ENCODE assay signal across 8 mouse cellular contexts in genomic region chr13:21215275-21215983, GRCm38 (mm10). TPM values are rescaled to one million over a fixed set of nuclear protein-coding genes. Genes with fewer than 3 reads are reported as not detected.
A peak's percentile ranks its signal among the peaks of the same experiment; 100 is the strongest.
DNase-seq lines count a peak whose midpoint lies in the region; ATAC-seq and TF ChIP-seq lines count a peak whose summit lies in the region.

No protein-coding gene starts in this region.

- H3K27me3 ChIP-seq in intestine, postnatal 0 days (replicated peaks; ENCODE audit: control insufficient read depth, insufficient read depth, low read length) = no peaks in the 10 kb centered on the region
- no peaks in the 10 kb centered on the region for H3K27me3 ChIP-seq in midbrain, embryonic 11.5 days (ENCODE audit: control insufficient read depth, insufficient read depth, low read length)

- no peaks in the 10 kb centered on the region for H3K36me3 ChIP-seq in intestine, postnatal 0 days (ENCODE audit: control insufficient read depth, insufficient read depth)
- no peaks in the 10 kb centered on the region for H3K36me3 ChIP-seq in midbrain, embryonic 11.5 days (ENCODE audit: control insufficient read depth, insufficient read depth, low read length)

- peak; percentile 24 for DNase-seq in urinary bladder, adult 2 months (ENCODE audit: low spot score)
- DNase-seq in urinary bladder, postnatal 4 days (ENCODE audit: low spot score in 2 of 2) = no peak
- DNase-seq in embryo, embryonic 10 days (ENCODE audit: low spot score) = peak; percentile 91
- DNase-seq in gastrocnemius, postnatal 36 days = peak; percentile 10 to 20
- peak; percentile 68 for DNase-seq in left cerebral cortex, postnatal 4 days
- peak; percentile 99 for DNase-seq in midbrain, embryonic 11.5 days (ENCODE audit: low spot score, missing footprints)
- peak; percentile 49 to 60 for DNase-seq in spleen, postnatal 10 days (ENCODE audit: low spot score in 2 of 2)

- H3K9ac ChIP-seq in intestine, postnatal 0 days (ENCODE audit: low read depth, low read length) = no peak overlapping the region
- peak overlapping the region; percentile 44; the same call in 1 of the 2 replicates for H3K9ac ChIP-seq in midbrain, embryonic 11.5 days (ENCODE audit: low read length)

- H3K4me3 ChIP-seq in intestine, postnatal 0 days (ENCODE audit: low read depth, low read length) = peak overlapping the region; percentile 22
- peak overlapping the region; percentile 33 for H3K4me3 ChIP-seq in midbrain, embryonic 11.5 days (ENCODE audit: low read depth, low read length)

- H3K9me3 ChIP-seq in intestine, postnatal 0 days (ENCODE audit: control insufficient read depth) = no peaks in the 10 kb centered on the region
- H3K9me3 ChIP-seq in midbrain, embryonic 11.5 days (ENCODE audit: control insufficient read depth, low read length) = peaks cover 2% of the 10 kb centered on the region; the same call in 1 of the 2 replicates

- H3K27ac ChIP-seq in intestine, postnatal 0 days (ENCODE audit: low read depth, low read length) = no peak overlapping the region
- no peak overlapping the region for H3K27ac ChIP-seq in midbrain, embryonic 11.5 days (ENCODE audit: low read depth, low read length)

- H3K4me1 ChIP-seq in intestine, postnatal 0 days (replicated peaks; ENCODE audit: control insufficient read depth, insufficient read depth, low read length) = no peaks in the 10 kb centered on the region
- H3K4me1 ChIP-seq in midbrain, embryonic 11.5 days (ENCODE audit: control insufficient read depth, insufficient read depth, low read length) = no peaks in the 10 kb centered on the region

- 4% methylated on average over 20 of the region's 20 CpGs for WGBS in intestine, postnatal 0 days
- WGBS in midbrain, embryonic 11.5 days = 2% methylated on average over 20 of the region's 20 CpGs

- ATAC-seq in intestine, postnatal 0 days = peak; percentile 54
- peak; percentile 90 for ATAC-seq in midbrain, embryonic 11.5 days (ENCODE audit: low FRiP score)

- intact Hi-C loops in gastrocnemius, postnatal 36 days (cut with DNase I) = loop anchor here (10.0 kb wide), 1 partner anchor 109 kb away; no protein-coding TSS in a partner anchor
- intact Hi-C loops in left cerebral cortex, postnatal 4 days (cut with DNase I) = no loop called here

- peak overlapping the region; percentile 54 for H3K4me2 ChIP-seq in intestine, postnatal 0 days (replicated peaks; ENCODE audit: low read depth)
- peak overlapping the region; percentile 42 for H3K4me2 ChIP-seq in midbrain, embryonic 11.5 days

- no peak for TF ChIP-seq CTCF in intestine, postnatal 0 days (IDR thresholded peaks at IDR 0.05; ENCODE audit: low read depth)

RNA-seq across cellular contexts. Expression of gene Trim27, which starts 36.2 kb away (rescaled TPM):
- polyA plus RNA-seq in urinary bladder, adult 2 months (2012; rRNA removed) = 40.5 and 48.2 TPM in 2 replicates
- 10 to 100 TPM; 19.8 to 20.7 TPM for total RNA-seq in gastrocnemius, postnatal 36 days (2021)
- polyA plus RNA-seq in intestine, postnatal 0 days (2015; fragmentation: Nextera tagmentation; extraction: Ambion mirVana) = 51.1 and 53.2 TPM in 2 replicates
- total RNA-seq in left cerebral cortex, postnatal 4 days (2021) = 10 to 100 TPM; 57.6 to 65.0 TPM
- polyA plus RNA-seq in midbrain, embryonic 11.5 days (2014; fragmentation: Nextera tagmentation; extraction: Ambion mirVana) = 136 and 138 TPM in 2 replicates

Comparison
In these comparisons a context has a peak if more than half of its experiments do, and no peak if none do; other contexts are left out.
1. DNase-seq: peak in urinary bladder, adult 2 months (single experiment), embryo, embryonic 10 days (single experiment), gastrocnemius, postnatal 36 days (2 of 2), left cerebral cortex, postnatal 4 days (single experiment), midbrain, embryonic 11.5 days (single experiment) and spleen, postnatal 10 days (2 of 2); none in urinary bladder, postnatal 4 days (0 of 2).